Mouse (Mus musculus) G1E (cell line): Measurements from ENCODE around the gene C530008M17Rik. TPM values are rescaled to one million over a fixed set of nuclear protein-coding genes. Genes with fewer than 3 reads are reported as not detected.

Experiments used
- ATAC-seq: 2 replicates; pipeline ENCODE4 v1.8.0; 2016; ENCODE audit warnings: mild to moderate bottlenecking; ENCODE audit not compliant: insufficient number of reproducible peaks, poor library complexity, low FRiP score, severe bottlenecking; ENCODE audit errors: extremely low read depth
- DNase-seq: peaks from one replicate; pipeline ENCODE4 v3.0.0; 2012; ENCODE audit warnings: low spot score
- H3K27me3 ChIP-seq: 2 replicates; pipeline ENCODE4 v1.6.1; 2012; ENCODE audit warnings: mild to moderate bottlenecking, low read length, inconsistent platforms; ENCODE audit not compliant: insufficient read depth
- H3K36me3 ChIP-seq: replicated peaks from 2 replicates; pipeline ENCODE3; 2012; ENCODE audit warnings: mild to moderate bottlenecking, inconsistent platforms
- H3K4me1 ChIP-seq: 2 replicates; pipeline ENCODE4 v1.6.1; 2012; ENCODE audit warnings: low read depth, low read length, inconsistent platforms, mixed read lengths; ENCODE audit not compliant: insufficient read depth
- H3K4me3 ChIP-seq: 2 replicates; pipeline ENCODE4 v1.5.1; 2012; ENCODE audit warnings: low read depth, mild to moderate bottlenecking, inconsistent platforms, low read length, moderate library complexity, mixed read lengths
- H3K9me3 ChIP-seq: replicated peaks from 2 replicates; pipeline ENCODE4 v1.6.1; 2012; ENCODE audit warnings: inconsistent platforms
- CTCF ChIP-seq: IDR thresholded peaks from 2 replicates; pipeline ENCODE4 v1.5.1; 2012; ENCODE audit warnings: low read depth, low read length, inconsistent platforms, mixed read lengths
- GATA1 ChIP-seq: IDR thresholded peaks from 2 replicates; pipeline ENCODE4 v1.6.1; 2012; ENCODE audit warnings: borderline replicate concordance, low read length, inconsistent platforms, mixed read lengths
- GATA2 ChIP-seq: IDR thresholded peaks from 2 replicates; pipeline ENCODE4 v1.6.1; 2012; ENCODE audit warnings: low read depth, low read length, inconsistent platforms, borderline replicate concordance
- POLR2AphosphoS5 ChIP-seq: IDR thresholded peaks from 2 replicates; pipeline ENCODE4 v1.6.1; 2012; ENCODE audit warnings: low read depth, low read length, inconsistent platforms; ENCODE audit not compliant: insufficient replicate concordance
- TAL1 ChIP-seq: conservative IDR thresholded peaks from 2 replicates; pipeline ENCODE4 v1.6.1; 2012; ENCODE audit warnings: low read depth, low read length, inconsistent platforms, mixed read lengths
- polyA plus RNA-seq: library from polyadenylated mRNA; stranded (reverse); fragments of >175 nt; gene quantifications from 2 replicates; pipeline ENCODE4 v1.2.3, GENCODE M21; 2012
- total RNA-seq, 2 experiments: library from RNA; stranded (forward) in 1 of 2; stranded (reverse) in 1 of 2; fragments of 200-1000 nt in 1 of 2; fragments of >200 nt in 1 of 2; fragmentation: Nextera tagmentation in 1 of 2; gene quantifications; 2 replicates each; pipeline ENCODE4 v1.2.3; 2014 to 2017

Gene C530008M17Rik
- total and polyA plus RNA-seq, 3 experiments = 7.3 to 41.5 (median 25.1) TPM

DNA sequence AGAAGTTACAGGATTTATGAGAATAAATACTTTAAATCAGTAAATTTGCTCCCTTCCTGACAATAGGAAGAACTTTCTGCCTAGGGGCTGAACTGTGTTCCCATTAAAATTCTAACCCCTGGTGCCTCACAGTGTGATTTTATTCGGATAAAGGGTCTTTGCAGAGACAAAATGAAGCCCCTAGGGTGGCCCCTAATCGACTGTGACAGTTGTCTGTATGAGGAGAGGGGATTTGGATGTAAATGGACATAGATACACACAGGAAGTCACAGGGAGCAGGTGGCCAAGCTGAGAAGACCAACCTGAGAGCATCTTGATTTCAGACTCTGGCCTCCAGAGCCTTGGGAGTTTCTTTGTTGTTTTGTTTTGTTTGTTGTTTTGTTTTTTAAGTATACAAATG, 41.9 kb downstream of the C530008M17Rik start:
- no peak for TF ChIP-seq POLR2AphosphoS5
- TF ChIP-seq TAL1 = no peak
- TF ChIP-seq GATA1 = no peak
- no peak for TF ChIP-seq GATA2
- no peak for TF ChIP-seq CTCF
- H3K36me3 ChIP-seq = peaks cover 52% of the 10 kb centered on the region
- peaks cover 8% of the 10 kb centered on the region for H3K4me1 ChIP-seq
- no peak overlapping the region for H3K4me3 ChIP-seq
- H3K27me3 ChIP-seq = no peaks in the 10 kb centered on the region
- DNase-seq = no peak
- peaks cover 14% of the 10 kb centered on the region for H3K9me3 ChIP-seq
- no peak for ATAC-seq

DNA sequence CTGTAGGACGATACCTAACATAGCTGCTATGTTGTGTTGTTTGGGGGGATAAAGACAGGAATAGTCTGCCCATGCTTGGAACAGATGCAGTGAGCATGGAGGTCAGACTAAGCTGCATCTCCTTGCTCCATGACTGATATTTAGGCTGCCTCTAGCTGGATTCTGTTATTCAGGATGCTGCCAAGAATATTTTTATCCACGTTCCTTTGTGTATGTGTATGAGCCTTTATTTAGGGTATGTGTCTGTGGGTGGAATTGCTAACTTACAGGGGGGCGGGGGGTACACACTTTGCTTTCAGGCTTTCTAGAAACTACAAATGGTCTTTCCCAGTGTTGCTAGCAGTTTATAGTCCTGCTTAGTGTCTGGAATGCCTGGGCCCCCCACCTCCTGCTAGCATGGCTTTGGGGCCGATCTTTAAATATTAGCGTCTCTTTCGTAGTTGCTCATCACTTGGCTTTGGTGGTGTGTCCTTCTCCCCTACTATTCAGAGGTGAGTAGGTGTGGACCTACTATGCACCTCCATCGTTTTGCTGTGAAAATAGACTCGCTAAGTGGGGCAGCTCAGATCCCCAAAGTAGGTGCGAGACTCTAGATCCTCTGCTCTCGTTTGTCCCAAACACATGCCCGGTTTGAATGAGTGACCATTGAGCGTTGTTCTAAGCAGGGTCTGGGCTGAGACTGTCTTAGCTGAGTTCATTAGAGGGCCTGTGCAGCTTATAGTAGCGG, 45.0 kb downstream of the C530008M17Rik start:
- H3K4me1 ChIP-seq = peaks cover 10% of the 10 kb centered on the region

DNA sequence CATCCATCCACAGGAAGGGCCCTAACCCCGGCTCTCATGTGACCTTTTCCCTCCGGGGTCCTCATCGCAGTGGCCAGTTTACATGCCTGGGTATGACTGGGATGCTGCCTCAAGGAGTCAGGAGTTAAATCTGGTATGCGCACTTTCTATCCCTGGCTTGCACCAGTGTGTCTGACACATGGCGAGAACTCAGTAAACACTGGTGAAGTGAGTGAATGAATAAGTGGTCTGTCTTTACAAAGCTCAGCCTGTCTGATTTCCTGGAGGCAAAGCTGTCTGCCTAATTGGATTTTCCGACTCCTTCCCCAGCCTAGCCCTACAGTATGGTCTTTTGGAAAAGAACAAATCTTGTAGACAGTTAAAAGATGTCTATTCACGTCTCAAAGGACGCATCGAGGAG, 45.8 kb downstream of the C530008M17Rik start:
- no peaks in the 10 kb centered on the region for H3K9me3 ChIP-seq
- ATAC-seq (no peak), DNase-seq (no peak)

More for the DNA sequence above, 45.0 kb downstream of the C530008M17Rik start:
- H3K9me3 ChIP-seq = no peaks in the 10 kb centered on the region
- ATAC-seq (no peak), DNase-seq (no peak)
- TF ChIP-seq GATA1 (no peak), CTCF (no peak), GATA2 (no peak), POLR2AphosphoS5 (no peak), TAL1 (no peak)
- H3K27me3 ChIP-seq = no peaks in the 10 kb centered on the region
- H3K36me3 ChIP-seq = peaks cover 48% of the 10 kb centered on the region
- no peak overlapping the region for H3K4me3 ChIP-seq

DNA sequence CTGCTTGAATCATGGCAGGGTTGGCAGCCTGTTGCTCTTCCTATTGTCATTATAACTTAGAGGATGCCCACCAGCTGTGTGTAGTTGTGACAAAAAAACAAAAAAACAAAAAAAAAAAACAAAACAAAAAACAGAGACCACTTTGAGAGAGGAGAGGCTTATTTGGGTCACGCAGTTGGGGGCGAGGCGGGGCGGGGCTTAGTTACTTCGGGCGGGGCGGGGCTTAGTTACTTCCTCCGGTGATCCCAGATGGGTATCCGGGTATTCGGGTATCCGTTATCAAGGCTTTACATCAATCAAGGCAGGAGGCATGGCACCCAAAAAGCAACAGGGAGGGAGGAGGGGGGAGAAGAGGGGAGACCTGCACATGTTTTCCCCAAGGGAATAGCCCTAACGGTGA, 46.3 kb downstream of the C530008M17Rik start:
- DNase-seq (no peak), ATAC-seq (no peak)
- Histone ChIP-seq H3K9me3 (no peaks in the 10 kb centered on the region), H3K4me3 (no peak overlapping the region), H3K27me3 (no peaks in the 10 kb centered on the region), H3K36me3 (peaks cover 46% of the 10 kb centered on the region), H3K4me1 (peaks cover 10% of the 10 kb centered on the region)
- TF ChIP-seq GATA2 = no peak
- TF ChIP-seq POLR2AphosphoS5 = no peak
- no peak for TF ChIP-seq CTCF
- TF ChIP-seq TAL1 = no peak
- no peak for TF ChIP-seq GATA1

More for the DNA sequence above, 45.8 kb downstream of the C530008M17Rik start:
- no peak for TF ChIP-seq POLR2AphosphoS5
- TF ChIP-seq TAL1 = no peak
- TF ChIP-seq GATA2 = no peak
- no peak for TF ChIP-seq GATA1
- TF ChIP-seq CTCF = no peak
- Histone ChIP-seq H3K27me3 (no peaks in the 10 kb centered on the region), H3K4me1 (peaks cover 10% of the 10 kb centered on the region), H3K4me3 (no peak overlapping the region), H3K36me3 (peaks cover 50% of the 10 kb centered on the region)

DNA sequence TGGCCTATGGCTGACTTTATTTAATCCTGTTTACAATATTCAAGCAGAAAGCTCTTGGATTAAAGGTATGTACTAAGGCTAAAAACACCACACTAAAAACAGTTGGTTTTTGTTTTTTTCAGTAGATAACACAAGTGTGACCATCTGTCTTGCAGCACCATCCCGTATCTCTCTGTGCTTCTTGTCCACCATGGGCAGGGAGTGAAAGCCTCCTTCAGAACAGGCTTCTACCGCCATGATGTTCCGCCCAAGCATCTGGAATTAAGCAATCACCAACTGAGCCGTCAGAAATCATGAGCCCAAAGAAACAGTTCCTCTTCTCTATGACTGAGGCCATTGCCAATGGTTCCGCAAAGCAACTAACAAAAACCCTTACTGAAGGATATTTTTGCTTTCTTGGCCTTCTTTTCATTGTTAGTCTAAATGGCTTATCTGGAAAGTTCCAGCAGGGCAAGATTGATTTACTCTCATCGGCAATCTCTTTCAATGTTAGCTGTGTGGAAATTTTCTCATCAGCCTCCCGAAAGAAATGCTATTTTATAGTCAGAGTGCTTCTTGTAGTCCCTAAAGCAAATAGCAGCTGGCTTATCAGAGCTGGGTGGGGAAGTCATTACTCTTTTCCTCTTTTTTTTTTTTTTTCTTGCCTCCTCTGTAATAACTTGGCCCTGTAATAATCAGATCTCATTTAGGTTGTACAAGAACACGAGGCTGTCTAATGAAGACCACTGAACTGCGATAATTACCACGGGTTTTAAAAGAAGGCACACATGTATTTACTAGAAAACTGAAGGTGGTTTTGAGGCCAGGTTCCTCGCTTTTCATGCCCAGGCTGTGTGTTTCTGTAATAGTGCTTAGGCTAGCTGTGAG, 49.2 kb downstream of the C530008M17Rik start:
- DNase-seq (no peak), ATAC-seq (no peak)
- Histone ChIP-seq H3K27me3 (no peaks in the 10 kb centered on the region), H3K36me3 (peaks cover 60% of the 10 kb centered on the region), H3K9me3 (no peaks in the 10 kb centered on the region), H3K4me1 (peaks cover 7% of the 10 kb centered on the region; the same call in 1 of the 2 replicates), H3K4me3 (no peak overlapping the region)
- TF ChIP-seq GATA1 (no peak), TAL1 (no peak), GATA2 (no peak), CTCF (no peak), POLR2AphosphoS5 (no peak)

DNA sequence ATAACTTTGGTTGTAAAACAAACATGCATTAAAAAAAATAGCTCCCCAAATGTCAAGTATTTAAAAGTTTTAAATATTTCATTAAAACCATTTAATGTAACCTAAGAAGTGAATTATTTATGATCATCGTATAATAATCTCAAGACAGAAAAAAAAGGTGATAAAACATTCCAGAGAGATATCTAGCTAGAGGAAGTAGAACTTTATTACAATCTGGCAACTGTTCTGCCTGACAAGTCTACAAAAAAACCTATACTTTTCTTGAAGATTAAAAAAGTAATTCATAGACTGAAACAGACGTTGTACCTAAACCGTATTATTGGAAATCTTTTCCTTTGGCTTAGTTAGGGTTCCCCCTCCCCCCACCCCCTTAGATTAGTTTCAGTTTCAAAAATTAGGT, 50.8 kb downstream of the C530008M17Rik start:
- TF ChIP-seq CTCF = no peak
- no peak for TF ChIP-seq TAL1
- no peak for TF ChIP-seq POLR2AphosphoS5
- no peak for TF ChIP-seq GATA1
- no peak for TF ChIP-seq GATA2
- no peak for ATAC-seq
- Histone ChIP-seq H3K4me3 (no peak overlapping the region), H3K27me3 (no peaks in the 10 kb centered on the region), H3K36me3 (peaks cover 59% of the 10 kb centered on the region), H3K4me1 (peaks cover 7% of the 10 kb centered on the region; the same call in 1 of the 2 replicates), H3K9me3 (peaks cover 2% of the 10 kb centered on the region)
- DNase-seq = no peak
